Mouse (Mus musculus) ES-Bruce4 (cell line): ENCODE data around the gene Pygm. TPM values are rescaled to one million over a fixed set of nuclear protein-coding genes. Genes with fewer than 3 reads are reported as not detected.

ENCODE experiments used
- H3K27ac ChIP-seq: 2 replicates; pipeline ENCODE4 v1.5.1; 2012; ENCODE audit warnings: low read length, inconsistent platforms; ENCODE audit not compliant: insufficient read depth
- H3K27me3 ChIP-seq: 2 replicates; pipeline ENCODE4 v1.6.1; 2012; ENCODE audit warnings: mild to moderate bottlenecking, low read length, inconsistent platforms; ENCODE audit not compliant: control insufficient read depth, poor library complexity, insufficient read depth, severe bottlenecking
- H3K36me3 ChIP-seq: 2 replicates; pipeline ENCODE4 v1.6.1; 2012; ENCODE audit warnings: inconsistent platforms, mild to moderate bottlenecking, low read length, moderate library complexity; ENCODE audit not compliant: control insufficient read depth, poor library complexity, insufficient read depth, severe bottlenecking
- H3K4me1 ChIP-seq: one replicate; pipeline ENCODE4 v1.8.1; 2011; ENCODE audit warnings: low read length; ENCODE audit not compliant: control insufficient read depth, insufficient read depth
- H3K4me3 ChIP-seq: 2 replicates; pipeline ENCODE4 v1.5.1; 2011; ENCODE audit warnings: low read depth, mild to moderate bottlenecking, low read length
- H3K9ac ChIP-seq: 2 replicates; pipeline ENCODE4 v1.6.1; 2012; ENCODE audit warnings: low read depth, mild to moderate bottlenecking, inconsistent platforms; ENCODE audit not compliant: poor library complexity, severe bottlenecking
- H3K9me3 ChIP-seq: replicated peaks from 2 replicates; pipeline ENCODE4 v1.6.1; 2012; ENCODE audit warnings: mild to moderate bottlenecking, low read length, inconsistent platforms; ENCODE audit not compliant: control insufficient read depth, poor library complexity, insufficient read depth, severe bottlenecking
- CTCF ChIP-seq: IDR thresholded peaks from one replicate; pipeline ENCODE4 v1.8.1; 2011; ENCODE audit warnings: low read depth, low read length
- EP300 ChIP-seq: IDR thresholded peaks from 2 replicates; pipeline ENCODE4 v1.6.1; 2011; ENCODE audit warnings: low read depth, low read length; ENCODE audit not compliant: insufficient read depth
- POLR2A ChIP-seq: IDR thresholded peaks from one replicate; pipeline ENCODE4 v1.8.1; 2011; ENCODE audit warnings: low read length; ENCODE audit not compliant: insufficient read depth
- polyA plus RNA-seq: library from polyadenylated mRNA; stranded (reverse); fragments of >200 nt; gene quantifications from 2 replicates; pipeline ENCODE4 v1.2.4, GENCODE M21; 2011; ENCODE audit warnings: low read depth; ENCODE audit not compliant: missing spikeins, insufficient read depth, insufficient read length

The Pygm gene
- polyA plus RNA-seq, 1 experiment: 4.1 TPM

GRCm38 (mm10) chr19:6385419-6385818, 1.2 kb downstream of the Pygm start:
- H3K36me3 ChIP-seq: no peaks in the 10 kb centered on the region
- H3K27ac ChIP-seq: no peak overlapping the region
- no peak overlapping the region for H3K9ac ChIP-seq
- no peak overlapping the region for H3K4me3 ChIP-seq
- H3K9me3 ChIP-seq: no peaks in the 10 kb centered on the region
- H3K4me1 ChIP-seq: peaks cover 1% of the 10 kb centered on the region
- TF ChIP-seq CTCF (no peak), EP300 (no peak), POLR2A (no peak)
- no peaks in the 10 kb centered on the region for H3K27me3 ChIP-seq

- H3K9ac ChIP-seq: no peak overlapping the region
- peaks cover 3% of the 10 kb centered on the region for H3K4me1 ChIP-seq
- H3K36me3 ChIP-seq: no peaks in the 10 kb centered on the region
- no peaks in the 10 kb centered on the region for H3K27me3 ChIP-seq
- H3K9me3 ChIP-seq: no peaks in the 10 kb centered on the region
- H3K27ac ChIP-seq: no peak overlapping the region
- TF ChIP-seq POLR2A (no peak), CTCF (no peak), EP300 (no peak)
- H3K4me3 ChIP-seq: no peak overlapping the region
These were observed 1.6 kb downstream of the Pygm start for GRCm38 (mm10) chr19:6385821-6386220.

- Histone ChIP-seq H3K27ac (no peak overlapping the region), H3K4me3 (no peak overlapping the region), H3K9me3 (no peaks in the 10 kb centered on the region), H3K36me3 (no peaks in the 10 kb centered on the region), H3K9ac (no peak overlapping the region), H3K4me1 (peaks cover 3% of the 10 kb centered on the region), H3K27me3 (no peaks in the 10 kb centered on the region)
- no peak for TF ChIP-seq POLR2A
- TF ChIP-seq EP300: no peak
- no peak for TF ChIP-seq CTCF
These were observed 2.0 kb downstream of the Pygm start for GRCm38 (mm10) chr19:6386234-6386633.

- H3K4me3 ChIP-seq: no peak overlapping the region
- H3K27me3 ChIP-seq: no peaks in the 10 kb centered on the region
- H3K36me3 ChIP-seq: no peaks in the 10 kb centered on the region
- no peaks in the 10 kb centered on the region for H3K9me3 ChIP-seq
- H3K9ac ChIP-seq: no peak overlapping the region
- peaks cover 3% of the 10 kb centered on the region for H3K4me1 ChIP-seq
- TF ChIP-seq POLR2A (no peak), CTCF (peak; percentile 2)
- H3K27ac ChIP-seq: no peak overlapping the region
These were observed 3.8 kb downstream of the Pygm start for GRCm38 (mm10) chr19:6388006-6388405.

- peak overlapping the region; percentile 72 for H3K4me3 ChIP-seq
- peaks cover 3% of the 10 kb centered on the region for H3K4me1 ChIP-seq
- 0 out of 2 replicates have a peak overlapping the region, but pooled peaks have one; percentile 7 for H3K27ac ChIP-seq
- H3K36me3 ChIP-seq: no peaks in the 10 kb centered on the region
- no peaks in the 10 kb centered on the region for H3K9me3 ChIP-seq
- peak overlapping the region; percentile 24; the same call in 1 of the 2 replicates for H3K9ac ChIP-seq
- TF ChIP-seq CTCF: no peak
- TF ChIP-seq EP300: peak; percentile 55; the same call in 1 of the 2 replicates
- TF ChIP-seq POLR2A: peak; percentile 75
- H3K27me3 ChIP-seq: no peaks in the 10 kb centered on the region
These were observed 5.6 kb downstream of the Pygm start for GRCm38 (mm10) chr19:6389803-6390202.

- H3K9me3 ChIP-seq: no peaks in the 10 kb centered on the region
- no peaks in the 10 kb centered on the region for H3K36me3 ChIP-seq
- H3K4me3 ChIP-seq: no peak overlapping the region
- TF ChIP-seq EP300 (no peak), POLR2A (no peak), CTCF (no peak)
- H3K27ac ChIP-seq: 0 out of 2 replicates have a peak overlapping the region, but pooled peaks have one; percentile 7
- H3K27me3 ChIP-seq: no peaks in the 10 kb centered on the region
- H3K9ac ChIP-seq: no peak overlapping the region
- peaks cover 3% of the 10 kb centered on the region for H3K4me1 ChIP-seq
These were observed 6.1 kb downstream of the Pygm start for GRCm38 (mm10) chr19:6390251-6390650.
